Mouse (Mus musculus) liver, embryonic 14.5 days (tissue): ENCODE measurements around the gene Morn5.

Source experiments
- CTCF ChIP-seq: IDR thresholded peaks from 2 replicates; pipeline ENCODE4 v1.5.1; 2016; ENCODE audit warnings: antibody characterized with exemption, low read depth, control low read depth
- EP300 ChIP-seq: IDR thresholded peaks from 2 replicates; pipeline ENCODE4 v1.6.1; 2016; ENCODE audit warnings: antibody characterized with exemption, low read depth

- TF ChIP-seq CTCF = no peak
- no peak for TF ChIP-seq EP300
These were observed 48.0 kb downstream of the Morn5 start for GRCm38 (mm10) chr2:36097129-36097815.
